Mouse (Mus musculus) liver, embryonic 14.5 days (tissue): ENCODE measurements at regions not wholly inside any gene's neighbourhood (a gene's known extent, or its start where the extent isn't known, plus 50 kb on each side); places are given as distances from the start of the nearest gene placed in this dataset.

Source experiments
- CTCF ChIP-seq: IDR thresholded peaks from 2 replicates; pipeline ENCODE4 v1.5.1; 2016; ENCODE audit warnings: antibody characterized with exemption, low read depth, control low read depth
- EP300 ChIP-seq: IDR thresholded peaks from 2 replicates; pipeline ENCODE4 v1.6.1; 2016; ENCODE audit warnings: antibody characterized with exemption, low read depth

- TF ChIP-seq CTCF (no peak), EP300 (no peak)
These were observed 110.7 kb upstream of the Auts2 start for GRCm38 (mm10) chr5:132653694-132654300.
